Comparison of ENCODE assay signal across 14 mouse cellular contexts in the genomic region with DNA sequence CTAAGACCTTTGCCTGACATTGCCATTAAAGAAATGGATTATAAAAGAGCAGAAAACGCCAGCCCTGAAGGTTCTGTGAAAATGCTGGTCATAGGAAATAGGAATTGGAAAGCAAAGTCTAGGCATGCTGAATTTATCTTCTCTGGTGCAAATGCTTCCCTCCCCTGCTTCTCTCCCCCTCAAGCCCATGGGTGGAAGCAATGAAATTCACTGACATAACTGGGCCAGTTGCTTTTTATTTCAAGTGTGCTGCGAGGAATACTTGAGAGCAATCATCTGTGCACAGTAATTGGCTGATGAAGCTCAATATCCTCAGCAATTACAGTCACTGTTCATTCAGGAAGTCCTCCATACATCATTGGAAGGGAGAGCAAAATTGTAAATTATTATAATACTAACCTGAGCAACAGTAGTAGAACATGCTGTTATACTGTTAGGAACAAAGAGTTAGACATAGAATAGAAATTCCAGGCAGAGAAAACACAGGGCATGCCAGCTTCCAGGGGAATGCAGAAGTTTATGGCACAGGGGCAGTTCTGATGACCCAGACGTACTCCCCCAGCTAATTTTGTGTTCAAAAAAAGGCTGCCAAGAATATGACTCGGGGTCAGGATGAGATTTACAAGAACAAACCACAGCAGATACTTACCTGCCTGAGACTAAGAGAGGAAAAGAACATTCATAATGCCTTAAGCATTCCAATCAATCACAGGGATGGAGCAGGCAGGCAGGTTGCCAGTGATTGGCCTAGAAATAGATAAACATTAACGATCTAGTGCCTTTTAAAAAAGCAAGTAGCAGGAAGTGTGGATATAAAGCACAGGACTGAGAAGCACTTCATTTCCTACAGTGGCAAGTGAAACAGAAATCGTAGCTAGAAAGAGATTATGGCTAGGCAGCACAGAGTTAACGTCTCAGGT.
DNase-seq lines count a peak whose midpoint lies in the region; ATAC-seq lines count a peak whose summit lies in the region.
"Had no signal": no experiment of that assay in that cellular context is flagged by ENCODE, and none has a peak within 500 bp of the region (broad histone marks: within the 10 kb centered on the region; RNA-seq: fewer than 3 reads in every experiment).

No protein-coding gene starts in this region.

- H3K9ac ChIP-seq in midbrain, embryonic 13.5 days (replicated peaks) = no peak overlapping the region
- no peak overlapping the region for H3K9ac ChIP-seq in kidney, embryonic 16.5 days (replicated peaks; ENCODE audit: low read length)
- H3K9ac ChIP-seq in neural tube, embryonic 15.5 days (replicated peaks) = no peak overlapping the region
- H3K9ac ChIP-seq: liver, postnatal 0 days; neural tube, embryonic 12.5 days had no signal

- no peaks in the 10 kb centered on the region for H3K9me3 ChIP-seq in midbrain, embryonic 13.5 days
- no peaks in the 10 kb centered on the region for H3K9me3 ChIP-seq in midbrain, embryonic 10.5 days (replicated peaks)
- no peaks in the 10 kb centered on the region for H3K9me3 ChIP-seq in kidney, embryonic 16.5 days (ENCODE audit: low read length)
- H3K9me3 ChIP-seq in neural tube, embryonic 15.5 days (replicated peaks) = no peaks in the 10 kb centered on the region
- H3K9me3 ChIP-seq: neural tube, embryonic 12.5 days had no signal

- 66% methylated on average over 7 of the region's 7 CpGs for WGBS in midbrain, embryonic 13.5 days
- 86% methylated on average over 7 of the region's 7 CpGs for WGBS in midbrain, embryonic 10.5 days
- WGBS in kidney, embryonic 16.5 days = 11% methylated on average over 7 of the region's 7 CpGs
- WGBS in neural tube, embryonic 15.5 days = 32% methylated on average over 7 of the region's 7 CpGs

- H3K4me1 ChIP-seq in midbrain, embryonic 13.5 days (replicated peaks) = 0 out of 2 replicates have a peak, but pooled peaks cover 6% of the 10 kb centered on the region
- H3K4me1 ChIP-seq in midbrain, embryonic 10.5 days = no peaks in the 10 kb centered on the region
- peaks cover 19% of the 10 kb centered on the region for H3K4me1 ChIP-seq in kidney, embryonic 16.5 days (ENCODE audit: insufficient read depth, low read length)
- H3K4me1 ChIP-seq in neural tube, embryonic 15.5 days = peaks cover 14% of the 10 kb centered on the region
- H3K4me1 ChIP-seq: neural tube, embryonic 12.5 days had no signal

- peak; percentile 37; the same call in 1 of the 2 replicates for ATAC-seq in midbrain, embryonic 13.5 days
- peak; percentile 25 for ATAC-seq in kidney, embryonic 16.5 days (ENCODE audit: low FRiP score, low TSS enrichment)
- peak; percentile 77 for ATAC-seq in neural tube, embryonic 15.5 days (ENCODE audit: low FRiP score)
- ATAC-seq: liver, postnatal 0 days had no signal

- peak; percentile 5 to 18 for DNase-seq in frontal cortex, postnatal 36 days (ENCODE audit: low spot score in 2 of 2)
- DNase-seq in frontal cortex, postnatal 25 days (ENCODE audit: low spot score in 2 of 2) = no peak
- DNase-seq in midbrain, embryonic 10.5 days (ENCODE audit: low spot score) = no peak
- DNase-seq in embryo, embryonic 10 days (ENCODE audit: low spot score) = no peak
- no peak for DNase-seq in testis, postnatal 10 days (ENCODE audit: low spot score)
- DNase-seq: gastrocnemius, postnatal 14 days; heart, postnatal 36 days; liver, postnatal 0 days; right cerebral cortex, postnatal 4 days had no signal

- H3K27me3 ChIP-seq in midbrain, embryonic 13.5 days = no peaks in the 10 kb centered on the region
- H3K27me3 ChIP-seq in midbrain, embryonic 10.5 days (ENCODE audit: low read depth, poor library complexity, severe bottlenecking) = no peaks in the 10 kb centered on the region
- H3K27me3 ChIP-seq in kidney, embryonic 16.5 days (ENCODE audit: insufficient read depth, low read length) = no peaks in the 10 kb centered on the region
- H3K27me3 ChIP-seq in neural tube, embryonic 15.5 days (replicated peaks) = no peaks in the 10 kb centered on the region
- H3K27me3 ChIP-seq: neural tube, embryonic 12.5 days had no signal

- no peak overlapping the region for H3K4me3 ChIP-seq in midbrain, embryonic 13.5 days (replicated peaks)
- no peak overlapping the region for H3K4me3 ChIP-seq in midbrain, embryonic 10.5 days
- no peak overlapping the region for H3K4me3 ChIP-seq in kidney, embryonic 16.5 days (ENCODE audit: low read length)
- H3K4me3 ChIP-seq in neural tube, embryonic 15.5 days (replicated peaks) = no peak overlapping the region
- H3K4me3 ChIP-seq: erythroblast, embryonic 14.5 days; neural tube, embryonic 12.5 days had no signal

- no peaks in the 10 kb centered on the region for H3K36me3 ChIP-seq in midbrain, embryonic 13.5 days
- H3K36me3 ChIP-seq in midbrain, embryonic 10.5 days = no peaks in the 10 kb centered on the region
- H3K36me3 ChIP-seq in kidney, embryonic 16.5 days (ENCODE audit: insufficient read depth, low read length) = no peaks in the 10 kb centered on the region
- no peaks in the 10 kb centered on the region for H3K36me3 ChIP-seq in neural tube, embryonic 15.5 days
- H3K36me3 ChIP-seq: neural tube, embryonic 12.5 days had no signal

- no peak overlapping the region for H3K4me2 ChIP-seq in midbrain, embryonic 13.5 days (replicated peaks)
- H3K4me2 ChIP-seq in kidney, embryonic 16.5 days (replicated peaks; ENCODE audit: low read depth, low read length) = no peak overlapping the region
- H3K4me2 ChIP-seq in neural tube, embryonic 15.5 days = no peak overlapping the region
- H3K4me2 ChIP-seq: neural tube, embryonic 12.5 days had no signal

- H3K27ac ChIP-seq in midbrain, embryonic 13.5 days = peak overlapping the region; percentile 44; the same call in 1 of the 2 replicates
- no peak overlapping the region for H3K27ac ChIP-seq in midbrain, embryonic 10.5 days (replicated peaks)
- 0 out of 2 replicates have a peak overlapping the region, but pooled peaks have one; percentile 18 for H3K27ac ChIP-seq in kidney, embryonic 16.5 days (ENCODE audit: low read length)
- peak overlapping the region; percentile 64 for H3K27ac ChIP-seq in neural tube, embryonic 15.5 days (replicated peaks)
- H3K27ac ChIP-seq: neural tube, embryonic 12.5 days had no signal

Comparison
In these comparisons a context has a peak if more than half of its experiments do, and no peak if none do; other contexts are left out.
1. DNase-seq: peak in frontal cortex, postnatal 36 days (2 of 2); none in frontal cortex, postnatal 25 days (0 of 2), midbrain, embryonic 10.5 days (single experiment), embryo, embryonic 10 days (single experiment) and testis, postnatal 10 days (single experiment).
2. ATAC-seq: peak in every context shown above with its lines; median percentile 77 in neural tube, embryonic 15.5 days; 37 in midbrain, embryonic 13.5 days; 25 in kidney, embryonic 16.5 days.